Mouse (Mus musculus) cerebellum, adult 9-10 months (tissue): ENCODE measurements at regions not wholly inside any gene's neighbourhood (a gene's known extent, or its start where the extent isn't known, plus 50 kb on each side); places are given as distances from the start of the nearest gene placed in this dataset.
"Not testable (repeated sequence)": the region's sequence is repeated elsewhere in the genome, so short reads cannot be mapped to it uniquely, and the experiment has no call there.

Experiments used
- DNase-seq: peaks from one replicate; pipeline ENCODE4 v3.0.0; 2022

DNA sequence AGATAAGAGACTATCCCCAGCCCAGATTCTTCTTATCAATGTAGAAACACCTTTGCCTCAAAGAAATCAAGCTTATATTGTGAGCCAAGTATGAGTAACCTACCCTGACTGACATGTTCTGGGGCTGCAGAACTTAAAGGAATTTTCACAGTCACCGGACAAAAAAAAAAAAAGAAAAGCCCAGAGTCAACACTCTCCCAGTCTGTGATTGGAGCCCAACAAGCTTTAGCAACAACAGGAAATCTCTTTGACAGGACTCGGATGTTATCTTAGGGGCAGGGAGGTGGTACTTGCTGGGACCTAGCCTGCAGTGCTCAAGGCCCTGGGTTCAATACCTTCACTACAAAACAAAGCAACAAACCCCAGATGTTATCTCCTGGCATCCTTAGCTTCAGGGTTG lies 114.2 kb downstream of the Nectin1 start:
- DNase-seq, result no peak

DNA sequence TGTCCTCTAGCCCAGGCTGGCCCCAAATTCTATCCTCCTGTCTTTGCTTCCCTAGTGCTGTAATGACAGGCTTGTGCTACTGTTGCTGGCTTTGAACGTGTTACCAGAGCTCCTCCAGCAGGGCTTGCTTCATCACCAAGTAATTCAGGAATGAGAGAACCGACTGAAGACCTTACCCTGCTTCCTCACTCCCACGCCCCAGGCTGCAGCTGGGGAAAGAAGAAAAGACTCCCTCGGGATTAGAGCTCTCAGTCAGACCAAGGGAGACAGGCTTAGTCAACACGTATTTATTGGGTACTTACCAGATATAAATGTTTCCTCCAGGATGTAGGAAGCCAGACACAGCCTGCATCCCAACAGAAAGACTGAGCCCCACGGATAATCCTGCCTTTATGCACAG lies 115.0 kb downstream of the Nectin1 start:
- no peak for DNase-seq

DNA sequence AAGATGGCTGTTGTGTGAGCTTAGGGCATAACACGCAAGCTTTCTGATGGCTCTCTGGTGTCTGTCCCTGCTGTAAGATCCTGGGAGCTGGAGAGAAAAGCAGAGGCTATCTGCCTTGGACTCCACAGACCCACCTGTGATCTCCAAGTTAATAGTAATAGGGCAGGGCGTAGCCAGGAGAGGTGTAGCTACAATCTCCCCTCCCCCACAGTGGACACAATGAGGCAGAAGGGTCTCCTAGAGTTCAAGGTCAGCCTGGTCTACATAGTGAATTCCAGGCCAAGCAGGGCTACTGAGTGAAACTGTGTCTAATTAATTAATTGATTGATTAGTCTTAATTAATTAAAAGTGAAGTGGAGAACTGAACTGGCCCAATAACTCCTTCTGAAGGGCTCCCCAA lies 116.5 kb downstream of the Nectin1 start:
- no peak for DNase-seq

DNA sequence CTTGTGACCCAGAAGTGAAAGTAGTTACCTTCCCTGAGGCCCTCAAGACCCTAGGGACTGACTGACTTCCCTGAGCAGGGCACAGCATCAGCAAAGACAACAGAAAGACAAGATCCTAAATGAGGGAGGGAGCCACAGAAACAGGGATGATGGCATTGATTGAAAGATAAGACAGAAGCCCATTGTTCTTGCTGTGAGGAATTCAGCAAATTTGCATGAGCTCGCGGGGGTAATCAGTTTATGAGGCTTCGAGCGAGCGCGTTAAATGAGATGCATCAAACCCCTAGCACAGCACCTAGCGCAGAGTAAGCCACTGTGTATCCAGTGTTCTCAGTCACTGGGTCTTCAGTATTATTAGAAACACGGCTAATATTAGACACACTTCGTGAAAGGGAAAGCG lies 117.6 kb downstream of the Nectin1 start:
- DNase-seq, result no peak

DNA sequence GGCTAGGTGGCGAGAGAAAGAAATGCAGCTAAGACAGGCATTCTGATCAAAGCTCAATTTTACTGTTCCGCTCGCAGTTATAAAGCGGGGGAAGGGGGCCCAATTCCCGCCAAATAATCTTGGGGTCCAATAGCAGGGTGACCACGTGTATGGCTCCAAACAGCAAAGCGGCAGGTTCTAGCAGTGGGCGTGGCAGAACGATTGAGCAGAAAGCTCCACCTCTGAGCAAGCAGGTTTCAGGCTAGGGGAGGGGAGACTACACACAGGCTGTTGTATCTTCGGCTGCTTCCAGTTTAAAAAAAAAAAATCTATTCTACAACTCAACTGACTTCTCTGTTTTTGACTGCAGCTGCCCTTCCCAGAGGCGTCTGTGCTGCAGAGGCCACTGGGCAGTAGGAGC lies 118.2 kb downstream of the Nectin1 start:
- not testable (repeated sequence) for DNase-seq

DNA sequence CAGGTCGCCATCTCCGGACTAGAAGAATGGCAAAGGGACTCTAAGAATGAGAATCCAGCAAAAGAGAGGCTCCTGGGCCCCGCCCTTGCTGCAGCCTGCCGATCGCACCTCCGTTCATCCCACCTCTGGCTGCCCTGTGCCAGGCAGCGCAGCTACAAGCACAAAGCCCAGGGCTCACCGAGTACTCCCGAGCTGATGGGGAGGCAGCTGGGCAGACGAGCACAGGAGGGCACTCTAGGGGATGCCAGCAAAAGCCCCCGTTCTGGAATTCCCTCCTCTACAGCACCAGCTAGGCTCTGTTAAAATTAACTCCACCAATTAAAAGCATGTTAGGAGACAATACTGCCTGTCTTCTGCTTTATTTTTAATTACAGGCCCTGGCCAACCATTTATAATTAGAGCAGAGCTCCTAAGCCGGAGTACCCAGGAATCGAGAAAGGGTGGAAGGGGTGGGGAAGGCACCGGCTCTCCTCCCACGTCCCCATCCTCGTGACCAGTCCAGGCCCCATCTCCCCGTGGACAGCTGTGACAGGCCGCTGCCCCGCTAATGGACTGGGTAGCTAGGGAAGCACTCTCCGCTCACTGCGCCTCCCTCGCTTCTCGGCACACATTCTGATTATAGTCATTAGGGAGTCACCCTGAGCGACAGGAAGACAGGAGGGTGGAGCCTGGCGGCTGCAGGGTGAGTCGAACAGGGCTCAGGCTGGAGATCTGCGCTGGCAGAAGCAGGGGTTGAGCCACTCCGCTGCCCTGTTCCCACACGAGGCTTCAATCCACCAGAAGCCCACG lies 120.0 kb downstream of the Nectin1 start:
- no peak for DNase-seq

DNA sequence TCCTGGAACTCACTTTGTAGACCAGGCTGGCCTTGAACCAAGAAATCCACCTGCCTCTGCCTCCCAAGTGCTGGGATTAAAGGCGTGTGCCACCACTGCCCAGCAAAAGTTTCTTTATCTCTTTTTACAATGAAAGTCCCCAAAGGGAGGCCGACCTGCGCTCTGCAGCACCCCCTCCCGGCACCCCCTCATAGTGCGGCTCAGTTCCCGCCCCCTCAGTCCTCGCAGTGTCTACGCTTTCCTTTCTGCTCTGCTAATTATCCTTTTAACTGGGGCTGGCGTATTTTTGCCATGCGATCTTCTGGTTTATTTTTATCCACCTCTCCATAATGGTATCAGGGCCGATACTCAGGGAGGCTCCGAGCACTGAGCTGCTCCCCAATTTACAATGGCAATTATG lies 123.0 kb downstream of the Nectin1 start:
- DNase-seq, result no peak

DNA sequence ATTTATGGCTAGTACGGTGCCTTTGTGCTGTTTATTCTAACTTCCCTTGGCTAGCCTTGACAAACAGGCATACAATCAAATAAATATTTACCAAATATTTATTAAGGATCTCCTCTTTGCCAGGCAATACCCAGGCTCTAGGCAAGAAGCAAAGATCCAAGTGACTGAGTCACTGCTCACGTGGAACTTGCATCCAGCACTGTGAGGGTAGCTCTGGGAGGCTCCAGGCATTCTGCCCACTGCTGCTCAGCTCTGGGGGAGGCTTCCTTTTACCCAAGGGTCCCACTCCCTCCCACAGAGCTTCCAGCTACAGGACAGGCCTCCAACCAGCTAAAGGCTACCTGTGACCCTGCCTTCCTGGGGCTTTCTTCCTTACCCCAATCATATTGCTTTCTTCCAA lies 130.1 kb downstream of the Nectin1 start:
- no peak for DNase-seq

DNA sequence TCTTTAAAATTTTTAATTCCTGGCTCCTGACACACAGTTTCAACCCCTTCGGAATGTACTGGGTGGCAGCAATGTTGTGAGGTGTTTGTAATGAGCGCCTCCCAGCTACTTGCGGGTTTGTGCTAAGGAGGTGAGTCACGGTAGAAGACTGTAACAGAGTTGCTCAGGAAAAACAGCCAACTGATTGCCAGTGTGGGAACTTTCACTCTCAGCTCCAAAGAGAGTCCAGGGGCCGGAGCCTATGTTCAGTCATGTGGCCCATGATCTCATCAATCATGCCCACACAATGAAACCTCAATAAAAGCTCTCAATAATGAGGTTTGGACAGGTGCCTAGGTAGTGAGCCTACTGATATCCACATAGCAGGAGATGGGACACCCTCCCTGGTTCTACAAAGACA lies 130.5 kb downstream of the Nectin1 start:
- no peak for DNase-seq

DNA sequence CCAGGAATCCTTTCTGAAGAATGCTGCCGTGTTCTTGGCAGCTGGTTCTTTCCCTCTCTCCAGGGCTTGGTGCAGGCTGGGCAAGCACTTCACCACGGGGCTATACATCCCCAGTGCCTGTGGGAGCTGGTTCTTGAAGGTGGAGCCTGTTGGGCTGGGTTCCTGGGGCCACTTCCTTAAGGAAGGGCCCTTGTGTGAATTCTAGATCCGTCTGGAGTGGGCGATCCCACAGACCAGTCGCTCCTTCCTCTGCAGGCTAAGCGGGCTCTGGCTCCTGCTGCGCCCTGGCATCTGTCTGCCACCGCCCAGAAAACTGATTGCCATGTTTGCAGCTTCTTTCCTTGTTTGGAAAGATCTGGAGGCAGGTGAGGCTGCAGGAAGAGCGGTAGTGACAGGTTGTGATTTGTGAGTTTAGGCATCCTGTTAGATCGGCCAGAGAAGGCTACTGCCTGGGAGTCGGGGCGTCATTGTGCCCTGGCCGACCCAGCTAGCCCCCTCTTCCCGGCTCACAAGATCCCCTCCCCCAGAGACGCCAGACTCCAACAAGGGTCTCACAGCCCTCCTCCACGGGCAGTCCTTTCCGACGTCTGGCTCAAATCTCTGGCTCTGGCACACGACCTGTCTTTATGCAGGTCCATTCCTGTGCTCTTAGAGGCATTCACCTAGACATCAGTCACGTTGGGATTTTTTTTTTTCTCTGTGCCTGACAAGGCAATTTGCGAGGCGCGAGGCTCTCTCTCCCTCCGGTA lies 135.6 kb downstream of the Nectin1 start:
- DNase-seq, result no peak

DNA sequence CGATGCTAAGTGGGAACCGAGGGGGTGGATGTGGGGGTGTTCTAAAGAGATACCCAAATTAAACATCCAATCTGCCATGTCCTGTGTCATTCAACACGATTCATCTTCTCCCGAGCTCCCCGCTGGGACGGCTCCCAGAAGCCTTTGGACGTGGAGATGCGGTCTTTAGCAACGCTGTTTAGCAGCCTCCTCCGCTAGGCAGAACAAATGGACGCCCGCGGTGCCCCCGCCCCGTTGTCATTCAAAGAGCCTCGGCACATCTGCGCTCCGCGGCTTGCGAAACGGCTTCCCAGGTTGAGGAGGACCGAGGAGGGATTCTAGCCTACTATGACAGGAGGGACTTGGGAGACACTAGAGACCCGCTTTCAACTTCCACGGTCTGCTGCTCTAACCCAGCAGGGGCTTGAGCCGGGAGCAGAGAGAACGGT lies 136.2 kb downstream of the Nectin1 start:
- no peak for DNase-seq

DNA sequence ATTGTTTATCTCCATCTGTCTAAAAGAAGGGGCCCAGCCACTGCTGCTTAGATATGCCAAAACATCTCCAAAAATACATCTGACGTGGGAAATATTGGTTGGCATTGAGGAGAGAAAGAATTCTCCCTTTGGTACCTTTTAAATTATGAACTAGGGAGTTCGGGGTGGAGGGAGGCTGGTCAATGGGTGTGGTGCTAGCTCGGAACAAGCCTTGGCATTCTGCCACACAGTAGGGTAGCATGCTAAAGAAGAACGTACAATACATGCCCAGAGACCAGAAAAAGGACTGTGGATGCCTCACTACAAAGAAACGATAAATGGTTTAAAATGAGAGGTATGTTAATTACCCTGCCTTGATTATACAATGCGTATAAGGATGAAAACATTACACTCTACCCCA lies 149.3 kb downstream of the Nectin1 start:
- DNase-seq, result no peak

DNA sequence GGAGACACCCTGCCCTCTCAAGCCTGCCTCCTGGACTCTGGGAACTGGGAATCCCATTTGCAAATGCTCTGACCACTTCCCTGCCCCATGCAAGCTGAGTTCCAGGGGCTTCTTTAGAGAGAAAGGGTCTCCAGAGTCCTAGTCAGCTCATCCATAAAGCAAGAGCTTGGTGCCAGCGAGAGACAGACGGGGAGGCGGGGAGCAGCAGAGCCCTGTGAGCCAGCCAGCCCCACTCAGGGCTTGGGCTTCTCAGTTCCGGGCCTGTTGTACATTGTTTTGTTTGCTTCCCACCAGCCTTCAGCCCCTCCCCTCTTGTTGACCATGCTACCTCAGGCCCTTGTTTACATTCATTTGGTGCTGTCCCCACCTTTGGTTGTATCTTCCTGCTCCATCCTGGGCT lies 143.9 kb upstream of the Thy1 start:
- no peak for DNase-seq

DNA sequence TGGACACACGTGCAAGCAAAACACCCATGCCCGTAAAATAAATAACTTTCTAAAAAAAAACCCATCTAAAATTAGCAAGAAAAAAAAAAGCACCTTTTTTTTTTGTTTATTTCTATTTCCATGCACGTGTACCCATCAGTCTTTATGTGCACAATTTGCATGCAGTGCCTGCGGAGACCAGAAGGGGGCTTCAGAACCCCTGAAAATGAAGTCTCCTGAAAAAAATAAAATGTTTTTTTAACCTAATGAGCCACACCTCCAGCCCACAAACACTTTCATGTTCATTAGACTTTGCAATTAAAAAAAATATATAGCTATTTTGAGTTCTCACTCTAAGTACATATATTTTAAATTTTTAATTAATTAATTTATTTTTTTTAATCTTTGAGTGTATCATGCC lies 134.9 kb upstream of the Thy1 start:
- no peak for DNase-seq

DNA sequence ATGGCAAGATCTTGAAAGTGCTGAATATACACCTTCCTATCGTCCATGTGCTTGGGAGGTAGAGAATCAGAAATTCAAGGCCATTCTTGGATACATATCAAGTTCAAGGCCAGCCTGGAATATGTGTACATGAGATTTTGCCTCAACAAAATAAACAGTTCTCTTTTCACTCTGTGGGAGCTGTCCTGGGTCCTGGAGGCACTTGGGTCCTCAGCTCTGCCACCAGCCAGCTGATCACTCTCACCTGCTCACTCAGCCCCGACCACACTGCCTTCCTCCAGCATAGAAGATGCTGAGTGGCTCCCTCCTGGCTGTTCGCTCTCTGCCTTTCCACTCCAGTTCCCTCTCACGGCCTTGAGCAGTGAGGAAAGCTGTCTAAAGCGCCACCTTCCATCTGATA lies 128.2 kb upstream of the Thy1 start:
- no peak for DNase-seq

DNA sequence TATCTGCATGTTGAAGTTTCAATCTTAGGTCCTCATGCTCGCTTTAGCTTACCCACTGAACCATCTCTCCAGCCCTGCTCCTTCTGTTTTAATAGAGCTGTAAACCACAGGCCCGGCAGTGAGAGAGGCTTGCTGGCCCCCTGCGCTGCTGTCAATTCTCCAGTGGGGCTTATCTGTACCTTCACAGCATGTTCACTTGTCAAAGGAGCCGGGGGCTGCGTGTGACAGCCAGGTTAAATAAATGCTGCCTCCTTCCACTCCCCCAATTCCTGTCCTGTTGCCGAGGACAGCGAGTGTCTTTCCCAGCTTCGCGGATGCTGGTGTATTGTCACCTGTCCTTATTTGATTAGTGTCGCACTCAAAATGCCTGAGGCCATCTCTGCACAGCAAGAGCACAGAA lies 125.7 kb upstream of the Thy1 start:
- DNase-seq, result no peak

DNA sequence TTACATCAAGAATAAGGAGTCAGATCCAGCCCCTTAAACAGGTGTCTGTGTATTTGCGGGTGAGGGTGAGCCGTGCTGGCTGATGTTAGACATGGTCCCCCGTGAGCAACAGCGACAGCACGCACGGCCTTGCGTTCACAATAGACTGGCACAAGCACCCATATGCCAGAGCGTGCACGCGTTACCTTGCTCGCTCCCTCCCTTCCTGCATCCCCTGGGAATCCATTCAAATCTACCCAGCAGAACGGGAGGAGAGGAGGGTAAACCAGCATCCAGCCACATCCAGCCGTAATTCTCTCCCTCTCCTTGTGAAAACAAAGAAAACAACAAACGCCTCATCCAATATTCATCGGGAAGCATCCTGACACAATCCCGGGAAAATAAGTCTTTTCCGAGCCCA lies 124.2 kb upstream of the Thy1 start:
- no peak for DNase-seq

DNA sequence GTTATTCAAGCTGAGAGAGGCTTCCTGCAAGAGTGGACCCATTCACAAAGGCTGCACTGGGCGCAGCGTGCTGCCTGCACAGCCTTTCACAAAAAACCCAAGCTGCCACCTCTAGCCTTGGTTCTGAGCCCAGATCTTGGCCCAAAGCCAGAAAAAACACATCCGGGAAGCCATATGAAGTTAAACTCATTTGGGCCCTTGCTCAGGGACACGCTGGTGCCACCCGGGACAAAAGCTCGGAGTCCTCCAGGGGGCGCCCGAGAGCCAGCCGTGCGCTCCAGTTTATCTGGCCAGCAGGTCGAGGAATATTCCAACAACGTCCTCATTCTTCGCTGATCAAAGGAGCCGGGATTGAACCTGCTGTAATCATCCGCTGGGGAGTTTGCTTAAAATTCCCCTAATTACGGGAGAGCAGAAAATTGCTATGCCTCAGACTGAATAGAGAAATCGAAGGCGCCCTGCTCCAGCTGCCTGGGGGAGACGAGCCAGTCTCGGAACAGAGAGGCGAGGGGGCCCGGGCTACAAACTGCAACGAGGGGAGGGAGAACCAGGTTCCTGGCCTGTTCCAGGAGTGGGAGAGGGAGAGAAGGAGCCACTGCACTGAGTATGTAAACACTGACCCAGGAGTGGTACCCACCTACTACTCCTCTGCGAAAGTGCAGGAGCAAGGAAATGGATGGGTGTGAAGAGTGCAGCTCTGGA lies 123.0 kb upstream of the Thy1 start:
- DNase-seq, result peak; percentile 72

DNA sequence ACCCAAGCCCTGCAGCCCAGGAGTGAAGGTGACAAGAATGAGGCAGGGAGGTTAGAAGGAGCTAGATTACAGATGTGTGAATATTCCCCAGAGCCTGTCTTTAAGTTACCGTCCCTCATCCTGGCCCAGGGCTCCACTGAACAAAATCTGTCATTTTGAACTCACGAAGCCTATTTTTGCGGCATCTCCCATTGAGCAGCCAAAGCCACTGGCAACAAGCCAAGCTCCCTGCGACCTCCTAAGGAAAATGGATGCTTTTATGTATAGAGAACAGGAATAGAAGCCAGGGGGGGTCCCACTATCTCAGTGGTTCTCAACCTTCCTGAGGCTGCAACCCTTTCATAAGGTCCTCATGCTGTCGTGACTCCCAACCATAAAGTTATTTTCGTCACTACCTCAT lies 121.0 kb upstream of the Thy1 start:
- no peak for DNase-seq

DNA sequence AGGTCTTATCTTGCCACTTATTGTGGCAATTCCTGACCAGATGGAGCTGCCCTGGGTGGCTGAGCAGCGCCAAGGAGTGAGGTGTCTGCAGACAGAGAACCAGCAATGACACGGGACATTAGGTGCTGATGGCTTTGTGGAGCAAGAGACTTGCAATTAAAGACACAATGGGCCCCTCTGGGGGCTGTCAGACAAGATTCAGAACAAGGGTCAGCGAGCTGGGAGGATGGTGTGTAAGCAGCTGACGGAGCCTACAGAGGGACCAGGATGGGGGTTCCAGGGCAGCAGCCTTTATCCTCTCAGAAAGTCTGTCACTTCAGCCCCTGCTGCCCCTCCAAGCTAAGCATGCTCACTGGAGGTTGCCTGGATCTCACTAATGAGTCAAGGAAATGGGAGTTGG lies 120.1 kb upstream of the Thy1 start:
- DNase-seq, result no peak

DNA sequence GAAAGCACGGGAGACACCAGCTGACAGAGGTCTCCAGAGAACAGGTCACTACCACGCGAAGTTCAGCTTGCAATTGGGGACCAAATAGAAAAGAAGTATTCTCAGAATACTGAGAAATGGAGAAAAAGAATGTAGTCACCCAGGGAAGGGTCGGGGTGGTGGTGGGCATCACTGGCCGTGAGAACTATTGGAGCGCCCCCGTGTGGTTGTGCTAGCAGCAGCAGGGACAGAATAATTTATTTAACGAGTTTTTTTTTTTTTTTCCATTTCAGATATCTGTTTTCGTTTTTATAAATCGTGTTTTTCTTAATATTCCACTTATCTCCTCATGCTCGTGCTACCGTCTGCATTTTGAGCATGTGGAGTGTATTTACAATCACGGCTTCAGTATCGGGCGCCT lies 118.4 kb upstream of the Thy1 start:
- no peak for DNase-seq

DNA sequence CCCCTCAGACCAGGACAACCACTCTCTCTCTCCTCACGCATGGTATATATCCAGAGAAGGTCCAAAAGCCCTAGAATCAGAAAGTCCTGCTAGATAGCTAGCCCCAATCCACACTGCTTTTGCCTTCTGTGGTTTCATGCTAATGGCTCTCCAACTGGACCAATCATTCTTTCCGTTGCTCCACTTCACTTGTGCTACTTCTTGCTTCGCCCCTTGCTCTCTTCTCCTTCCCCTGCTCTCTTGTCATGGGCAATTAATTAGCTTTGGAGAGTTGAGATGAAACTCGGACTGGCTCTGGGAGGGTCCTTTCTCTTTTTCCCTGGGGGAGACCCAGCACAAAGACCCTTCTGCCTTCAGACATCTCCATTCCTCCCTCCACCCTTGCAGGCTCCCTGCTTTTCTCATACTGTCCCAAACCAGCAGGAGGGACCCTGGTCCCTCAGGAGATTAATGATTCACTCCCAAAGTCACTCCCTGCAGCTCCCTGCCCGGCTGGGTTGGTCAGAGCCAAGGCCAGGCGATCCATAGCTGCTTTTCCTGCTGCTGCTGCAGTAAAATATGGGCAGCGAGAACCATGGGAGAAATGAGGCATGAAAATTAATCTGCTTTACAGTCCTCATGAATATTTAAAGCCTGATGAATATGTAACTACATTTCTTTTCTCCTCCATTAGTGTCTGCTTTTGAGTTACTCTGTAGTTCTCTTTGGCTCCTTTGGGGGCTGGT lies 113.7 kb upstream of the Thy1 start:
- DNase-seq, result no peak

DNA sequence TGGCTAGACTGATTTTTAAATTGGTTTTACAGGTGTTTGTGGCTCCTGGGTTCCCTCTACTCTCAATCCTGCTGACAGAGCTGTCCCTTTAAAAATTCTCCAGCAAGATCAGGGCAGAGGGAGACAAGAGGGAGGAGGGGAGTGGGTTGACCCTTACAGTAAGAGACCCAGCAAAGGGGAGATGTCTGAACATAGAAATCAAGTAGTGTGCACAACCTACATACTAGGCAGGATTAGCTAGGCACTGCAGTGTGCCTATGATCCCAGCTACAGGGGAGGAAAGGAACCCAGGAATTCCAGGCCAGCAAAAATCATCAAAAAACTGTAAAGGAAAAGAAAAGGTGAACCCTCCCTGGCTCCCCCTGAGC lies 113.2 kb upstream of the Thy1 start:
- DNase-seq, result no peak
